Mouse (Mus musculus) ES-E14 (cell line): ENCODE measurements around the gene Als2cr12.
"Not testable (repeated sequence)": the region's sequence is repeated elsewhere in the genome, so short reads cannot be mapped to it uniquely, and the experiment has no call there.

Experiments
- CHD2 ChIP-seq: IDR thresholded peaks from 2 replicates; pipeline ENCODE4 v1.6.1; 2014; ENCODE audit warnings: mild to moderate bottlenecking, low read depth, low read length, inconsistent platforms
- ZC3H11A ChIP-seq: IDR thresholded peaks from 2 replicates; pipeline ENCODE4 v1.6.1; 2012; ENCODE audit warnings: low read depth, mild to moderate bottlenecking, inconsistent platforms, low read length, borderline replicate concordance

DNA sequence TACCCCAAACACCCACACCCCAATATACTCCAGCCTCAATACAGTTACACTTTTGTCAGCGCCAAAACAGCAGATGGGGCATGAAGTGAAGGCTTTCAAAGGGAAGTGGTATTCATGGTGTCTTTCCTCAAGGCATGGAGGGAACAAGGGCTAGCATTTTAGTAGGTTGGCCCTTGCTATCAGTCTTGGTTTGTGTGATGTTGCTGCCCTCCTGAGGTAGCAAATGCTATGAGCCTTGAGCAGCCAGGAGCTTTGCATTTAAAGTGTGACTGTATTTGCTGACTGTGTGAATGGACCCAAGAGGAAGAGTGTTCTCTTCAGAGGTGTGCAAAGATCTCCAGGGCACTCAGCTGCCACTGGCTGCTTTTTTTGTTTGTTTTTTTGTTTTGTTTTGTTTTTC, 1.8 kb upstream of the Als2cr12 start:
- TF ChIP-seq CHD2: not testable (repeated sequence)
- TF ChIP-seq ZC3H11A: peak; percentile 24; the same call in 1 of the 2 replicates
